Mouse (Mus musculus) limb, embryonic 14.5 days (tissue): ENCODE results near the gene Bicc1. TPM values are rescaled to one million over a fixed set of nuclear protein-coding genes. Genes with fewer than 3 reads are reported as not detected.

Source experiments
- ATAC-seq: fragments of 200-750 bp; cut with Nextera tagmentation; 2 replicates; pipeline ENCODE4 v1.8.0; 2017; ENCODE audit warnings: low read depth, moderate number of reproducible peaks, moderate TSS enrichment; ENCODE audit not compliant: low FRiP score
- DNase-seq: peaks from one replicate; pipeline ENCODE4 v3.0.0-alpha.2; 2015; ENCODE audit warnings: low spot score
- H3K27ac ChIP-seq: fragments of 300-500 bp; sonication (generic); replicated peaks from 2 replicates; pipeline ENCODE4 v1.5.1; 2014; ENCODE audit warnings: low read depth, mild to moderate bottlenecking, low read length, moderate library complexity, mixed read lengths
- H3K27me3 ChIP-seq: fragments of 300-500 bp; sonication (generic); 2 replicates; pipeline ENCODE4 v1.6.1; 2014; ENCODE audit warnings: low read length, mixed read lengths; ENCODE audit not compliant: control insufficient read depth, insufficient read depth
- H3K36me3 ChIP-seq: fragments of 300-500 bp; sonication (generic); 2 replicates; pipeline ENCODE4 v1.6.1; 2014; ENCODE audit warnings: mild to moderate bottlenecking, low read length, moderate library complexity, mixed read lengths; ENCODE audit not compliant: control insufficient read depth, insufficient read depth
- H3K4me1 ChIP-seq: fragments of 300-500 bp; sonication (generic); 2 replicates; pipeline ENCODE4 v1.6.1; 2014; ENCODE audit warnings: antibody characterized with exemption, low read length, mixed read lengths; ENCODE audit not compliant: control insufficient read depth, insufficient read depth
- H3K4me2 ChIP-seq: fragments of 300-500 bp; sonication (generic); replicated peaks from 2 replicates; pipeline ENCODE4 v1.6.1; 2014; ENCODE audit warnings: low read depth, mild to moderate bottlenecking, low read length, moderate library complexity; ENCODE audit not compliant: severe bottlenecking
- H3K4me3 ChIP-seq: fragments of 300-500 bp; sonication (generic); replicated peaks from 2 replicates; pipeline ENCODE4 v1.5.1; 2014; ENCODE audit warnings: low read length
- H3K9ac ChIP-seq: fragments of 300-500 bp; sonication (generic); 2 replicates; pipeline ENCODE4 v1.6.1; 2014; ENCODE audit warnings: mild to moderate bottlenecking, low read depth, low read length, moderate library complexity; ENCODE audit not compliant: severe bottlenecking
- H3K9me3 ChIP-seq: fragments of 300-500 bp; sonication (generic); 2 replicates; pipeline ENCODE4 v1.6.1; 2016; ENCODE audit warnings: low read length; ENCODE audit not compliant: control insufficient read depth
- POLR2A ChIP-seq: fragments of 200-500 bp; IDR thresholded peaks from 2 replicates; pipeline ENCODE4 v1.8.0; 2012; ENCODE audit warnings: inconsistent platforms, mild to moderate bottlenecking, moderate library complexity, borderline replicate concordance; ENCODE audit not compliant: insufficient read depth, insufficient read length; ENCODE audit errors: extremely low read depth
- WGBS: fragments of 180-500 bp; shearing (Covaris S2); extraction: QIAGEN DNeasy Blood & Tissue Kit; methylation state at CpG from one replicate; pipeline ENCODE4 v1.1.7; 2014; 5-methylcytosine and 5-hydroxymethylcytosine counted together
- polyA plus RNA-seq, 2 experiments: library from polyadenylated mRNA; depleted of rRNA in 1 of 2; stranded (reverse) in 1 of 2; unstranded in 1 of 2; fragments of >200 nt; fragmentation: Nextera tagmentation in 1 of 2; extraction: Ambion mirVana in 1 of 2; gene quantifications; 2 replicates each; pipeline versions ENCODE4 v1.2.1 to v1.2.3; 2012 to 2014

Bicc1 gene
- polyA plus RNA-seq, 2 experiments = 38.8 to 50.5 TPM

DNA sequence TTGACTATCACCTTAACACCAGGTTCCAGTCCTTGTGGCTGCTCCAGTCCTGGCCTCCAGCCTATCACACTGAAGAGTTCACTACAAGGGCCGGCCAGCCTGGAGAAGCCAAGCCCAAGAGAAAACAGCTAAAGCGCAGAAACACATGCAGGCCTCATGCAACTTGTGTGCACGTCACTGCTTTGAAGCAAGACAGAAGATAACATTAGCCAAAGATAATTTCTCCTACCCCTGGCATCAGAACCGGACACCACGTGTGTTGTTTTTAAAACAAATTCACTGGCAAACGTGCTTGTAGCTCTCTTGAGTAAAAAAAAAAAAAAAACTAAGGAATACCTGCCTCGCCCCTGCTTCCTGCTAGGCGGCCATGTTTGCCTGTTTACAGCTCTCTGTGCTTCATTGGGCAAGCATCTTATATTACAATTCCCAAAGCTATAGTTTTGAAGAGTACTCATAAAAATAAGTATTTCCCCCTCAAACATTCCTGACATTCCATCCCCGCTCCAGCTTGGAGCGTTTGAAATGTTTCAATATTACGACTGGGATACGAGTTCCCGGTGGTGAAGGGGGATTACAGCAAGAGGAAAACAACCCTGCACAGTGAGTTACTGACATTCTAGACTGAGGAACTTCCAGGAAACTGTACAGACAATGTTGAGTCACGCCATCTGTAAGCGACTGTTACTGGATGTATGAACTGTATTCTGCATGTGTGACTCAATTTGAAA lies 40.2 kb downstream of the Bicc1 start:
- peak; percentile 85 for ATAC-seq
- H3K4me1 ChIP-seq = peaks cover 39% of the 10 kb centered on the region
- DNase-seq = peak; percentile 71
- TF ChIP-seq POLR2A = no peak
- peak overlapping the region; percentile 75 for H3K27ac ChIP-seq
- no peak overlapping the region for H3K4me3 ChIP-seq
- 0 out of 2 replicates have a peak overlapping the region, but pooled peaks have one; percentile 6 for H3K4me2 ChIP-seq
- H3K27me3 ChIP-seq = no peaks in the 10 kb centered on the region
- H3K36me3 ChIP-seq = no peaks in the 10 kb centered on the region
- no peaks in the 10 kb centered on the region for H3K9me3 ChIP-seq
- H3K9ac ChIP-seq = no peak overlapping the region
- WGBS = 21% methylated on average over 15 of the region's 15 CpGs

GRCm38 (mm10) chr10:71117766-71118165 lies 41.7 kb downstream of the Bicc1 start:
- Histone ChIP-seq H3K36me3 (no peaks in the 10 kb centered on the region), H3K4me3 (no peak overlapping the region), H3K4me2 (no peak overlapping the region), H3K4me1 (peaks cover 35% of the 10 kb centered on the region), H3K9me3 (no peaks in the 10 kb centered on the region), H3K27ac (no peak overlapping the region), H3K9ac (no peak overlapping the region), H3K27me3 (no peaks in the 10 kb centered on the region)
- TF ChIP-seq POLR2A = no peak
- no peak for DNase-seq
- ATAC-seq = no peak
- 65% methylated on average over 7 of the region's 7 CpGs for WGBS

DNA sequence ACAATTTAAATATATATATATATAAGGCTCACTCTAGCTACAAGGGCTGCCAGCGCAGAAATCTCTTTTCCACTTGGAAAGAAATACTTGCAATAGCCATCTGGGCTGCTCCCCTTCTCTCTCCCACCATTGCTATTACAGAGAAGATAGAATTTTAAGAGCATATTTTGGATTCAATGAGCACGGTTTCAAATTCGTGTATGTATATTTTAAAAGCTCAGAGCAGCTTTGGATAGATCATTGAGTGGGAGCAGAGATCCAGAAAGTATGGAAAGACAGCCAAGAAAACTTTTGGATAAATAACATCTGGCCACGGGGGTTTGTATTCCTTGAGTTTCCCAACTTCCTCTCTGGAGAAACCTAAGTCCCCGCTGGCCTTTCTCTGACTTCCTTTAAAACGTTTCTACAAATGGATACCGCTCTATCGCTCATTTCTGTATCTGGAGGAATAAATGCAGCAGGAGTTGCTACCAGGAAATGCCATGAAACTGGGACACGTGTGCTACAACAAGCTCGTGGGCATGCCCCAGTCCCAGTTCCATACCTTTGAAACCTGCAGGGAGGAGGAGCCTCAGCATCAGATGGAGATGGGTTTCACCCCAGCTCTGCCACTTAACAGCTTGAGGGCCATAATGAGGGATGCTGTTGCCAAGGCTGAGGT lies 45.1 kb downstream of the Bicc1 start:
- H3K9me3 ChIP-seq = no peaks in the 10 kb centered on the region
- no peak for TF ChIP-seq POLR2A
- H3K4me1 ChIP-seq = peaks cover 19% of the 10 kb centered on the region
- peak overlapping the region; percentile 1; the same call in 1 of the 2 replicates for H3K27ac ChIP-seq
- peak; percentile 78 for DNase-seq
- no peaks in the 10 kb centered on the region for H3K27me3 ChIP-seq
- peaks cover 3% of the 10 kb centered on the region for H3K36me3 ChIP-seq
- no peak overlapping the region for H3K4me2 ChIP-seq
- H3K4me3 ChIP-seq = no peak overlapping the region
- ATAC-seq = peak; percentile 82
- WGBS = 49% methylated on average over 10 of the region's 10 CpGs
- H3K9ac ChIP-seq = no peak overlapping the region

- H3K27me3 ChIP-seq = no peaks in the 10 kb centered on the region
- 95% methylated on average over 9 of the region's 9 CpGs for WGBS
- H3K9ac ChIP-seq = no peak overlapping the region
- DNase-seq (no peak), ATAC-seq (no peak)
- no peak overlapping the region for H3K4me2 ChIP-seq
- H3K36me3 ChIP-seq = peaks cover 3% of the 10 kb centered on the region
- no peak overlapping the region for H3K27ac ChIP-seq
- no peak overlapping the region for H3K4me3 ChIP-seq
- H3K9me3 ChIP-seq = no peaks in the 10 kb centered on the region
- no peak for TF ChIP-seq POLR2A
- H3K4me1 ChIP-seq = no peaks in the 10 kb centered on the region
Measured at GRCm38 (mm10) chr10:71106491-71107205, 52.9 kb downstream of the Bicc1 start.

DNA sequence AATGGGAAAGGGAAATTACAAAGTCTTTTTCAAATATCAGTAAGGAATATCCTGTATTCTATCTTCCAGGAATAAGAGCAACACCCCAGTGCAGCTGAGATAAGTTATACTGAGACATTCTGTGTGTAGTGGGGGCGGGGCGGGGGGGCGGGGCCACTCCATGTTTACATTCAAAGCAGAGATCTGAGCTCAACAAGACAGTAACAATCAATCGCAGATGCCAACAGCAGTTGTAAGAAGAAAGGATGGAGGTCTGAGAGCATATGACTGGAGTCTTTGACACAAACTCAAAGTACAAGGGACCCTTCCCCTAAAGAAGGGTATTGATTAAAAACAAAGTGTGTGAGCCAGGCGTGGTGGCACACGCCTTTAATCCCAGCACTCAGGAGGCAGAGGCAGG lies 54.7 kb downstream of the Bicc1 start:
- H3K4me2 ChIP-seq = no peak overlapping the region
- WGBS = 74% methylated on average over 6 of the region's 6 CpGs
- DNase-seq = no peak
- no peaks in the 10 kb centered on the region for H3K27me3 ChIP-seq
- H3K9ac ChIP-seq = no peak overlapping the region
- H3K9me3 ChIP-seq = no peaks in the 10 kb centered on the region
- H3K27ac ChIP-seq = no peak overlapping the region
- no peak overlapping the region for H3K4me3 ChIP-seq
- no peaks in the 10 kb centered on the region for H3K4me1 ChIP-seq
- no peak for TF ChIP-seq POLR2A
- no peaks in the 10 kb centered on the region for H3K36me3 ChIP-seq
- ATAC-seq = no peak
